Mouse (Mus musculus) hindbrain, embryonic 13.5 days (tissue): Measurements from ENCODE around the gene 6820408C15Rik. TPM values are rescaled to one million over a fixed set of nuclear protein-coding genes. Genes with fewer than 3 reads are reported as not detected.
A peak's percentile ranks its signal among the peaks of the same experiment; 100 is the strongest.

Experiments used
- ATAC-seq: fragments of 200-750 bp; cut with Nextera tagmentation; 2 replicates; pipeline ENCODE4 v1.8.0; 2017; ENCODE audit warnings: moderate TSS enrichment; ENCODE audit not compliant: low FRiP score
- H3K27ac ChIP-seq: fragments of 300-500 bp; sonication (generic); 2 replicates; pipeline ENCODE4 v1.5.1; 2015; ENCODE audit warnings: inconsistent platforms, mild to moderate bottlenecking, moderate library complexity
- H3K27me3 ChIP-seq: fragments of 300-500 bp; sonication (generic); 2 replicates; pipeline ENCODE4 v1.6.1; 2015; ENCODE audit warnings: mild to moderate bottlenecking, inconsistent platforms
- H3K36me3 ChIP-seq: fragments of 300-500 bp; sonication (generic); 2 replicates; pipeline ENCODE4 v1.6.1; 2015; ENCODE audit warnings: mild to moderate bottlenecking, inconsistent platforms
- H3K4me1 ChIP-seq: fragments of 300-500 bp; sonication (generic); replicated peaks from 2 replicates; pipeline ENCODE4 v1.6.1; 2015; ENCODE audit warnings: inconsistent platforms
- H3K4me2 ChIP-seq: fragments of 300-500 bp; sonication (generic); 2 replicates; pipeline ENCODE4 v1.6.1; 2015; ENCODE audit warnings: inconsistent platforms, mild to moderate bottlenecking, moderate library complexity
- H3K4me3 ChIP-seq: fragments of 300-500 bp; sonication (generic); 2 replicates; pipeline ENCODE4 v1.5.1; 2015; ENCODE audit warnings: mild to moderate bottlenecking, inconsistent platforms
- H3K9ac ChIP-seq: fragments of 300-500 bp; sonication (generic); 2 replicates; pipeline ENCODE4 v1.6.1; 2015; ENCODE audit warnings: mild to moderate bottlenecking, inconsistent platforms
- H3K9me3 ChIP-seq: fragments of 300-500 bp; sonication (generic); 2 replicates; pipeline ENCODE4 v1.6.1; 2016; ENCODE audit warnings: inconsistent platforms
- WGBS: fragments of 180-500 bp; shearing (Covaris S2); methylation state at CpG from one replicate; pipeline ENCODE4 v1.1.7; 2015; 5-methylcytosine and 5-hydroxymethylcytosine counted together
- polyA plus RNA-seq: library from polyadenylated mRNA; unstranded; fragments of >200 nt; fragmentation: Nextera tagmentation; extraction: Ambion mirVana; gene quantifications from 2 replicates; pipeline ENCODE4 v1.2.1, GENCODE M21; 2015

6820408C15Rik gene
- polyA plus RNA-seq, 1 experiment from 2014 or later: 3.9 TPM

- peak overlapping the region; percentile 99 for H3K9ac ChIP-seq
- WGBS: 31% methylated on average over 13 of the region's 13 CpGs
Measured at GRCm38 (mm10) chr2:152395271-152395920, 20.0 kb upstream of the 6820408C15Rik start.

GRCm38 (mm10) chr2:152396110-152397003 is 19.0 kb upstream of the 6820408C15Rik start:
- peak; percentile 53 for ATAC-seq
- Histone ChIP-seq H3K9ac (peak overlapping the region; percentile 99), H3K36me3 (peaks cover 9% of the 10 kb centered on the region; the same call in 1 of the 2 replicates), H3K4me1 (peaks cover 56% of the 10 kb centered on the region), H3K4me3 (peak overlapping the region; percentile 86), H3K4me2 (peak overlapping the region; percentile 97), H3K27me3 (no peaks in the 10 kb centered on the region), H3K27ac (peak overlapping the region; percentile 100), H3K9me3 (no peaks in the 10 kb centered on the region)
- WGBS: under 1% methylated on average over 45 of the region's 46 CpGs

More at GRCm38 (mm10) chr2:152395271-152395920, 20.0 kb upstream of the 6820408C15Rik start:
- Histone ChIP-seq H3K4me1 (peaks cover 54% of the 10 kb centered on the region), H3K27me3 (no peaks in the 10 kb centered on the region), H3K9me3 (no peaks in the 10 kb centered on the region), H3K4me3 (peak overlapping the region; percentile 86), H3K36me3 (peaks cover 9% of the 10 kb centered on the region; the same call in 1 of the 2 replicates), H3K4me2 (peak overlapping the region; percentile 97), H3K27ac (peak overlapping the region; percentile 100)
- no peak for ATAC-seq

GRCm38 (mm10) chr2:152397004-152397589 is 18.3 kb upstream of the 6820408C15Rik start:
- peaks cover 56% of the 10 kb centered on the region for H3K4me1 ChIP-seq
- H3K27ac ChIP-seq: peak overlapping the region; percentile 100
- H3K4me3 ChIP-seq: peak overlapping the region; percentile 86
- H3K4me2 ChIP-seq: peak overlapping the region; percentile 97
- under 1% methylated on average over 74 of the region's 77 CpGs for WGBS
- H3K27me3 ChIP-seq: no peaks in the 10 kb centered on the region
- no peaks in the 10 kb centered on the region for H3K9me3 ChIP-seq
- peak overlapping the region; percentile 99 for H3K9ac ChIP-seq
- ATAC-seq: peak; percentile 3; the same call in 1 of the 2 replicates
- H3K36me3 ChIP-seq: peaks cover 9% of the 10 kb centered on the region; the same call in 1 of the 2 replicates

- ATAC-seq: peak; percentile 71
- H3K36me3 ChIP-seq: peaks cover 9% of the 10 kb centered on the region; the same call in 1 of the 2 replicates
- no peaks in the 10 kb centered on the region for H3K27me3 ChIP-seq
- WGBS: under 1% methylated on average over 87 of the region's 104 CpGs
- peak within 1 kb of the TSS; percentile 99 for H3K9ac ChIP-seq
- peak within 1 kb of the TSS; percentile 100 for H3K27ac ChIP-seq
- H3K9me3 ChIP-seq: no peaks in the 10 kb centered on the region
- H3K4me1 ChIP-seq: peaks cover 51% of the 10 kb centered on the region
- H3K4me2 ChIP-seq: peak within 1 kb of the TSS; percentile 97
- H3K4me3 ChIP-seq: peak within 1 kb of the TSS; percentile 86
Measured at GRCm38 (mm10) chr2:152397680-152398435, 17.5 kb upstream of the 6820408C15Rik start, which contains the start of gene Sox12. Gene Sox12 (minus strand): TSS chr2:152398063.

- Histone ChIP-seq H3K4me1 (peaks cover 42% of the 10 kb centered on the region), H3K9ac (peak overlapping the region; percentile 99), H3K27me3 (no peaks in the 10 kb centered on the region), H3K9me3 (no peaks in the 10 kb centered on the region), H3K36me3 (0 out of 2 replicates have a peak, but pooled peaks cover 6% of the 10 kb centered on the region), H3K27ac (peak overlapping the region; percentile 100), H3K4me3 (peak overlapping the region; percentile 86), H3K4me2 (peak overlapping the region; percentile 97)
- ATAC-seq: peak; percentile 77
- under 1% methylated on average over 38 of the region's 38 CpGs for WGBS
Measured at GRCm38 (mm10) chr2:152398691-152399090, 16.7 kb upstream of the 6820408C15Rik start.

- peak overlapping the region; percentile 99 for H3K9ac ChIP-seq
- H3K4me2 ChIP-seq: peak overlapping the region; percentile 97
- whole genome bisulfite sequencing: 0% methylated on average over 13 of the region's 13 CpGs
- no peaks in the 10 kb centered on the region for H3K27me3 ChIP-seq
- no peak; the same call in 1 of the 2 replicates for ATAC-seq
- no peaks in the 10 kb centered on the region for H3K9me3 ChIP-seq
- peak overlapping the region; percentile 100 for H3K27ac ChIP-seq
- peak overlapping the region; percentile 86 for H3K4me3 ChIP-seq
- H3K4me1 ChIP-seq: peaks cover 38% of the 10 kb centered on the region
- H3K36me3 ChIP-seq: 0 out of 2 replicates have a peak, but pooled peaks cover 2% of the 10 kb centered on the region
Measured at GRCm38 (mm10) chr2:152399122-152399542, 16.3 kb upstream of the 6820408C15Rik start.

GRCm38 (mm10) chr2:152406126-152406525 is 9.3 kb upstream of the 6820408C15Rik start:
- Histone ChIP-seq H3K4me1 (peaks cover 36% of the 10 kb centered on the region), H3K9ac (peak overlapping the region; percentile 43), H3K4me2 (peak overlapping the region; percentile 59), H3K27ac (peak overlapping the region; percentile 79), H3K9me3 (no peaks in the 10 kb centered on the region), H3K4me3 (peak overlapping the region; percentile 37), H3K27me3 (no peaks in the 10 kb centered on the region), H3K36me3 (no peaks in the 10 kb centered on the region)
- ATAC-seq: peak; percentile 95
- under 1% methylated on average over 19 of the region's 19 CpGs for WGBS

- WGBS: 77% methylated on average over 6 of the region's 6 CpGs
- Histone ChIP-seq H3K4me1 (peaks cover 64% of the 10 kb centered on the region), H3K36me3 (no peaks in the 10 kb centered on the region), H3K9me3 (no peaks in the 10 kb centered on the region), H3K4me2 (no peak overlapping the region), H3K27me3 (no peaks in the 10 kb centered on the region), H3K4me3 (no peak overlapping the region), H3K27ac (peak overlapping the region; percentile 96; the same call in 1 of the 2 replicates), H3K9ac (no peak overlapping the region)
- no peak for ATAC-seq
Measured at GRCm38 (mm10) chr2:152409781-152410180, 5.6 kb upstream of the 6820408C15Rik start.

- Histone ChIP-seq H3K4me3 (peak overlapping the region; percentile 86), H3K27me3 (no peaks in the 10 kb centered on the region), H3K9me3 (no peaks in the 10 kb centered on the region), H3K36me3 (no peaks in the 10 kb centered on the region), H3K9ac (peak overlapping the region; percentile 60), H3K4me1 (peaks cover 62% of the 10 kb centered on the region), H3K4me2 (peak overlapping the region; percentile 97), H3K27ac (peak overlapping the region; percentile 96)
- ATAC-seq: peak; percentile 55
- WGBS: 1% methylated on average over 15 of the region's 15 CpGs
Measured at GRCm38 (mm10) chr2:152410971-152411371, 4.4 kb upstream of the 6820408C15Rik start.

- Histone ChIP-seq H3K4me2 (peak overlapping the region; percentile 97), H3K9me3 (no peaks in the 10 kb centered on the region), H3K4me1 (peaks cover 58% of the 10 kb centered on the region), H3K36me3 (no peaks in the 10 kb centered on the region), H3K27ac (peak overlapping the region; percentile 96), H3K4me3 (peak overlapping the region; percentile 86), H3K27me3 (no peaks in the 10 kb centered on the region), H3K9ac (peak overlapping the region; percentile 60)
- ATAC-seq: no peak
- 10% methylated on average over 7 of the region's 7 CpGs for WGBS
Measured at GRCm38 (mm10) chr2:152411471-152411870, 3.9 kb upstream of the 6820408C15Rik start.

- peak overlapping the region; percentile 96 for H3K27ac ChIP-seq
- no peak for ATAC-seq
- no peaks in the 10 kb centered on the region for H3K27me3 ChIP-seq
- peak overlapping the region; percentile 86 for H3K4me3 ChIP-seq
- H3K4me2 ChIP-seq: peak overlapping the region; percentile 97
- 4% methylated on average over 15 of the region's 15 CpGs for WGBS
- no peaks in the 10 kb centered on the region for H3K9me3 ChIP-seq
- H3K36me3 ChIP-seq: no peaks in the 10 kb centered on the region
- H3K4me1 ChIP-seq: peaks cover 55% of the 10 kb centered on the region
- peak overlapping the region; percentile 95 for H3K9ac ChIP-seq
Measured at GRCm38 (mm10) chr2:152412526-152413157, 2.7 kb upstream of the 6820408C15Rik start.
